Comparison of ENCODE assay signal across 10 mouse cellular contexts in genomic region chr5:138571623-138572022, GRCm38 (mm10). TPM values are rescaled to one million over a fixed set of nuclear protein-coding genes. Genes with fewer than 3 reads are reported as not detected.
DNase-seq lines count a peak whose midpoint lies in the region; TF ChIP-seq lines count a peak whose summit lies in the region.
"Had no signal": no experiment of that assay in that cellular context is flagged by ENCODE, and none has a peak within 500 bp of the region (broad histone marks: within the 10 kb centered on the region; RNA-seq: fewer than 3 reads in every experiment).

No protein-coding gene starts in this region.

- 56% methylated on average over 4 of the region's 4 CpGs for WGBS in lung, adult 2 months

- H3K4me1 ChIP-seq in lung, adult 2 months (ENCODE audit: control insufficient read depth, insufficient read depth, low read length), result no peaks in the 10 kb centered on the region
- H3K4me1 ChIP-seq: megakaryocyte, embryonic 14.5 days had no signal

- no peak for TF ChIP-seq POLR2A in lung, adult 2 months (IDR thresholded peaks at IDR 0.05; ENCODE audit: borderline replicate concordance, extremely low read depth, low read depth, low read length)

- H3K4me3 ChIP-seq in lung, adult 2 months (replicated peaks; ENCODE audit: extremely low read depth, low read depth, low read length), result no peak overlapping the region
- H3K4me3 ChIP-seq: megakaryocyte, embryonic 14.5 days had no signal

- peak; percentile 10 to 15 for DNase-seq in adrenal gland, postnatal 36 days
- DNase-seq in adrenal gland, adult 2 months, result no peak
- peak; percentile 7 for DNase-seq in lung, adult 2 months
- DNase-seq in lung, postnatal 25 days (ENCODE audit: low spot score), result no peak
- peak; percentile 46 for DNase-seq in embryo, embryonic 11 days
- DNase-seq in naive thymus-derived CD4-positive, alpha-beta T cell, adult 2 months (ENCODE audit: low read depth), result peak; percentile 70
- no peak for DNase-seq in spleen, postnatal 4 days (ENCODE audit: low spot score in 2 of 2)
- no peak for DNase-seq in gastrocnemius, postnatal 25 days

- no peak for TF ChIP-seq CTCF in lung, adult 2 months (IDR thresholded peaks at IDR 0.05; ENCODE audit: insufficient read depth, low read length)

RNA-seq across cellular contexts. Expression of gene 1700123K08Rik, which starts 7.1 kb away (rescaled TPM):
- not detected for total RNA-seq in adrenal gland, postnatal 36 days (2021)
- not detected for total RNA-seq in adrenal gland, adult 2 months (2021)
- polyA plus RNA-seq in adrenal gland, adult 2 months (2012; rRNA removed), result not detected in 2 replicates
- not detected in 2 replicates for polyA plus RNA-seq in lung, adult 2 months (2012; rRNA removed)
- not detected for total RNA-seq in gastrocnemius, postnatal 25 days (2021)
- polyA plus RNA-seq: heart, embryonic 14.5 days had no signal

RNA-seq across cellular contexts. Expression of gene Zfp68, which starts 47.9 kb away (rescaled TPM):
- total RNA-seq in adrenal gland, postnatal 36 days (2021), result 10 to 100 TPM; 18.7 to 20.8 TPM
- 10 to 100 TPM; 19.1 to 22.4 TPM for total RNA-seq in adrenal gland, adult 2 months (2021)
- polyA plus RNA-seq in adrenal gland, adult 2 months (2012; rRNA removed), result 1.3 and 1.6 TPM in 2 replicates
- polyA plus RNA-seq in lung, adult 2 months (2012; rRNA removed), result 6.3 and 8.2 TPM in 2 replicates
- total RNA-seq in gastrocnemius, postnatal 25 days (2021), result 10 to 100 TPM; 10.7 to 11.5 TPM

RNA-seq across cellular contexts. Expression of gene A430033K04Rik, which starts 51.0 kb away (rescaled TPM):
- total RNA-seq in adrenal gland, postnatal 36 days (2021), result 1 to 10 TPM; 4.0 to 4.1 TPM
- total RNA-seq in adrenal gland, adult 2 months (2021), result 1 to 10 TPM; 3.9 to 7.4 TPM
- polyA plus RNA-seq in adrenal gland, adult 2 months (2012; rRNA removed), result 0.46 and 1.1 TPM in 2 replicates
- 2.0 and 2.5 TPM in 2 replicates for polyA plus RNA-seq in lung, adult 2 months (2012; rRNA removed)
- total RNA-seq in gastrocnemius, postnatal 25 days (2021), result 1 to 10 TPM; 2.5 to 2.6 TPM

Comparison
In these comparisons a context has a peak if more than half of its experiments do, and no peak if none do; other contexts are left out.
1. DNase-seq: peak in adrenal gland, postnatal 36 days (2 of 2), lung, adult 2 months (single experiment), embryo, embryonic 11 days (single experiment) and naive thymus-derived CD4-positive, alpha-beta T cell, adult 2 months (single experiment); none in adrenal gland, adult 2 months (single experiment), lung, postnatal 25 days (single experiment), spleen, postnatal 4 days (0 of 2) and gastrocnemius, postnatal 25 days (single experiment).